Comparison of ENCODE assay signal across 8 mouse cellular contexts in the genomic region with DNA sequence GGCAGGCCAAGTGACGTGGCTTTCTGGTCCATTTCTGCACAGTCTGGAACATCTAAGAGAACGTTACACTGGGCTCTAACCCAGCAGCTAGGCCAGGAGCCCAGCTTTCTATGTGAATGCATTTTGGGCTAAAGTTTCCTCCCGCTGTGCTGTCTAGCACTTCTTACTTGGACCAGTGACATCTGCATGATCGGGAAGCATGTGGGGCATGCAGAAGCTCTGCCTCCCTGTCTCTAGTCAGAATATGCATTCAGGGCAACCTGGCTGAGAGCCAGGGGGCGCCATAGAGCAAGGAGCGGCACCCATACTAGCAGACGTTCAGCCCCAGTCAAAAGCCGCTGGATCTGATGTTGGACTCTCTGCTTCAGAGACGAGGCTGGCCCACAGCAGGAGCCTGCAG.
A peak's percentile ranks its signal among the peaks of the same experiment; 100 is the strongest.
DNase-seq lines count a peak whose midpoint lies in the region; ATAC-seq and TF ChIP-seq lines count a peak whose summit lies in the region.

No protein-coding gene starts in this region.

- H3K9ac ChIP-seq in heart, adult 2 months (ENCODE audit: low read depth, low read length) = no peak overlapping the region
- no peak overlapping the region for H3K9ac ChIP-seq in stomach, embryonic 16.5 days (ENCODE audit: low read length)

- TF ChIP-seq EP300 in heart, adult 2 months (IDR thresholded peaks at IDR 0.05; ENCODE audit: insufficient read depth, low read depth, low read length) = no peak

- intact Hi-C loops in heart, adult 2 months (cut with DNase I) = no loop called here
- intact Hi-C loops in heart, postnatal 14 days (cut with DNase I) = no loop called here
- intact Hi-C loops in left cerebral cortex, postnatal 14 days (cut with DNase I) = loop anchor here (5.0 kb wide), 1 partner anchor 141 kb away; no protein-coding TSS in a partner anchor

- no peaks in the 10 kb centered on the region for H3K79me2 ChIP-seq in heart, adult 2 months (replicated peaks; ENCODE audit: control insufficient read depth, insufficient read depth, low read length)

- no peak for TF ChIP-seq POLR2A in heart, adult 2 months (IDR thresholded peaks at IDR 0.05; ENCODE audit: insufficient read depth, low read depth, low read length)

- H3K27me3 ChIP-seq in heart, adult 2 months (ENCODE audit: control insufficient read depth, insufficient read depth, low read length) = no peaks in the 10 kb centered on the region
- no peaks in the 10 kb centered on the region for H3K27me3 ChIP-seq in stomach, embryonic 16.5 days (ENCODE audit: control insufficient read depth, insufficient read depth, low read length)

- H3K4me1 ChIP-seq in heart, adult 2 months (ENCODE audit: control insufficient read depth, insufficient read depth, low read length) = no peaks in the 10 kb centered on the region
- 0 out of 2 replicates have a peak, but pooled peaks cover 4% of the 10 kb centered on the region for H3K4me1 ChIP-seq in stomach, embryonic 16.5 days (ENCODE audit: control insufficient read depth, insufficient read depth, low read length)

- ATAC-seq in stomach, embryonic 16.5 days (ENCODE audit: insufficient read depth, low FRiP score) = peak; percentile 33; the same call in 1 of the 2 replicates

- H3K4me3 ChIP-seq in heart, adult 2 months = no peak overlapping the region
- H3K4me3 ChIP-seq in stomach, embryonic 16.5 days (replicated peaks; ENCODE audit: low read length) = no peak overlapping the region

- H3K36me3 ChIP-seq in heart, adult 2 months (ENCODE audit: control insufficient read depth, insufficient read depth, low read length) = no peaks in the 10 kb centered on the region
- no peaks in the 10 kb centered on the region for H3K36me3 ChIP-seq in stomach, embryonic 16.5 days (ENCODE audit: control insufficient read depth, insufficient read depth, low read length)

- peak; percentile 44 to 52 for DNase-seq in heart, adult 2 months
- no peak for DNase-seq in heart, adult 8-10 months (ENCODE audit: low spot score)
- peak; percentile 45 for DNase-seq in T-cell, adult 2 months (ENCODE audit: low spot score)
- DNase-seq in cerebellum, postnatal 25 days = peak; percentile 76 to 83
- DNase-seq in heart, postnatal 14 days = peak; percentile 39 to 59
- DNase-seq in left cerebral cortex, postnatal 14 days (ENCODE audit: low spot score in 2 of 2) = peak; percentile 44 to 62
- DNase-seq in mesoderm, embryonic 11.5 days (ENCODE audit: low read depth, low spot score) = peak; percentile 54

- peak; percentile 63 for TF ChIP-seq CTCF in heart, adult 2 months (IDR thresholded peaks at IDR 0.05)

- H3K4me2 ChIP-seq in stomach, embryonic 16.5 days (ENCODE audit: low read depth, low read length) = no peak overlapping the region

- WGBS in heart, adult 2 months = 47% methylated on average over 9 of the region's 9 CpGs
- WGBS in stomach, embryonic 16.5 days = 45% methylated on average over 9 of the region's 9 CpGs

- H3K9me3 ChIP-seq in stomach, embryonic 16.5 days (replicated peaks; ENCODE audit: control insufficient read depth, low read length) = no peaks in the 10 kb centered on the region

- no peak overlapping the region for H3K27ac ChIP-seq in heart, adult 2 months
- H3K27ac ChIP-seq in stomach, embryonic 16.5 days (ENCODE audit: low read length) = no peak overlapping the region
